Mouse (Mus musculus) kidney, adult 2 months (tissue): ENCODE measurements around the gene Plcb3. TPM values are rescaled to one million over a fixed set of nuclear protein-coding genes. Genes with fewer than 3 reads are reported as not detected.

Experiments
- DNase-seq: peaks from one replicate; pipeline ENCODE4 v3.0.0; 2021
- H3K27ac ChIP-seq: fragments of 200-500 bp; 2 replicates; pipeline ENCODE4 v1.5.1; 2012; ENCODE audit warnings: low read depth, low read length, control low read depth, inconsistent platforms; ENCODE audit not compliant: insufficient read depth
- H3K27me3 ChIP-seq: fragments of 200-500 bp; replicated peaks from 2 replicates; pipeline ENCODE4 v1.6.1; 2012; ENCODE audit warnings: mild to moderate bottlenecking, moderate library complexity, low read length, inconsistent platforms; ENCODE audit not compliant: control insufficient read depth, insufficient read depth
- H3K36me3 ChIP-seq: fragments of 200-500 bp; 2 replicates; pipeline ENCODE4 v1.6.1; 2012; ENCODE audit warnings: mild to moderate bottlenecking, moderate library complexity, low read length, inconsistent platforms; ENCODE audit not compliant: control insufficient read depth, insufficient read depth
- H3K4me1 ChIP-seq: fragments of 200-500 bp; 2 replicates; pipeline ENCODE4 v1.6.1; 2011; ENCODE audit warnings: low read length; ENCODE audit not compliant: control insufficient read depth, insufficient read depth
- H3K4me3 ChIP-seq: fragments of 200-500 bp; 2 replicates; pipeline ENCODE4 v1.5.1; 2011; ENCODE audit warnings: mild to moderate bottlenecking, low read depth, low read length, control low read depth; ENCODE audit not compliant: insufficient read depth
- CTCF ChIP-seq: fragments of 200-500 bp; conservative IDR thresholded peaks from 2 replicates; pipeline ENCODE4 v1.5.1; 2011; ENCODE audit warnings: low read depth, mild to moderate bottlenecking, control low read depth, low read length, moderate library complexity, mixed read lengths; ENCODE audit not compliant: insufficient read depth, insufficient read length
- POLR2A ChIP-seq: fragments of 200-500 bp; IDR thresholded peaks from one replicate; pipeline ENCODE4 v1.6.1; 2011; ENCODE audit warnings: low read depth, low read length, control low read depth
- WGBS: fragments of 180-500 bp; shearing (Covaris S2); methylation state at CpG from one replicate; pipeline ENCODE4 v1.1.7; 2018; 5-methylcytosine and 5-hydroxymethylcytosine counted together
- polyA plus RNA-seq: library from polyadenylated mRNA; depleted of rRNA; stranded (reverse); fragments of >200 nt; gene quantifications from 2 replicates; pipeline ENCODE4 v1.2.3, GENCODE M21; 2012

The Plcb3 gene
- polyA plus RNA-seq, 1 experiment, result 40.2 TPM

DNA sequence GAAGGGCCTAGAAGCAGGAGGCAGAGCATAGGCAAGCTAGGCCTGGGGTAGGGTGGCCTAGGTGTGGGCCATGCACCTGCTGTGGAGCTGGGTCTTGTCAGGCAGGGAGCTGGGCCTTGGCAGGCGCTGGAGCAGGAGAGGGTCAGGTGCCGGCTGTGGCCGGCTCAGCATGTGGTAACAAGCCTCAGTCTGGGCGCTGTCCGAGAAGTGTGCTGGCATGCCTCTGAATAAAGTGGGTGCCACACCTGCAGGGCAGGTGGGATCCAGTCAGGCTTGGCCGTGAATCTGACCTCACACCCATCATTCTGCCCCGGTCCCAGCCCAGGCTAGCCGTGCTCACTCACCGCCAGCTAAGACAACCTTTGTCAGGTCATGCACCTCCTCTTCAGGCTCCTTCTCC is 37.7 kb upstream of the Plcb3 start:
- Histone ChIP-seq H3K27me3 (no peaks in the 10 kb centered on the region), H3K27ac (no peak overlapping the region), H3K4me1 (no peaks in the 10 kb centered on the region), H3K36me3 (no peaks in the 10 kb centered on the region), H3K4me3 (no peak overlapping the region)
- WGBS, result 71% methylated on average over 9 of the region's 9 CpGs
- TF ChIP-seq CTCF, result no peak
- TF ChIP-seq POLR2A, result no peak
- DNase-seq, result peak; percentile 37

DNA sequence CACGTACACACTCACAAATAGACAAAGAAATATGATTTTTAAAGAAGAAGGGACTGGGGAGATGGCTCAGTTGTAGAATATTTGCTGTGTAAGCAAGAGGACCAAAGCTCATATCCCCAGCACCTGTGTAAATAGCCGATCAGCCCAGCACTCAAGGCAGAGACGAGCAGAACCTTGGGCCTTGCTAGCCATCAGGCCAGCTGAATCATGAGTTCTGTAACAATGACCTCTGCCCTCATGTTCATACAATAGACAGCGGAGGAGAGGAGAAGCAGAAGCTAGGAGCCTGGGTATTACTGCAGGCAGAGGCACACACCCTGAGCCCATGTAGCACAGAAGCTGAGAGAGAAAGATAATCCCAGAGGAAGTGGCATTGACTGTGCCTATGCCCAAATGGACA is 36.2 kb upstream of the Plcb3 start:
- Histone ChIP-seq H3K4me3 (no peak overlapping the region), H3K27me3 (no peaks in the 10 kb centered on the region), H3K4me1 (no peaks in the 10 kb centered on the region), H3K36me3 (no peaks in the 10 kb centered on the region), H3K27ac (no peak overlapping the region)
- WGBS, result 60% methylated on average over 4 of the region's 4 CpGs
- peak; percentile 46 for DNase-seq
- TF ChIP-seq POLR2A (no peak), CTCF (no peak)

GRCm38 (mm10) chr19:7006892-7007593 is 30.8 kb upstream of the Plcb3 start:
- Histone ChIP-seq H3K4me1 (no peaks in the 10 kb centered on the region), H3K36me3 (no peaks in the 10 kb centered on the region), H3K27ac (no peak overlapping the region), H3K27me3 (no peaks in the 10 kb centered on the region), H3K4me3 (no peak overlapping the region)
- TF ChIP-seq POLR2A (no peak), CTCF (no peak)
- DNase-seq, result no peak
- 78% methylated on average over 9 of the region's 9 CpGs for WGBS

- no peak for TF ChIP-seq CTCF
- no peak for TF ChIP-seq POLR2A
- Histone ChIP-seq H3K36me3 (no peaks in the 10 kb centered on the region), H3K27ac (no peak overlapping the region), H3K4me3 (no peak overlapping the region), H3K4me1 (no peaks in the 10 kb centered on the region; the same call in 1 of the 2 replicates), H3K27me3 (no peaks in the 10 kb centered on the region)
- DNase-seq, result no peak
- WGBS, result 93% methylated on average over 19 of the region's 19 CpGs
These were observed 23.2 kb upstream of the Plcb3 start for GRCm38 (mm10) chr19:6999360-7000063.

DNA sequence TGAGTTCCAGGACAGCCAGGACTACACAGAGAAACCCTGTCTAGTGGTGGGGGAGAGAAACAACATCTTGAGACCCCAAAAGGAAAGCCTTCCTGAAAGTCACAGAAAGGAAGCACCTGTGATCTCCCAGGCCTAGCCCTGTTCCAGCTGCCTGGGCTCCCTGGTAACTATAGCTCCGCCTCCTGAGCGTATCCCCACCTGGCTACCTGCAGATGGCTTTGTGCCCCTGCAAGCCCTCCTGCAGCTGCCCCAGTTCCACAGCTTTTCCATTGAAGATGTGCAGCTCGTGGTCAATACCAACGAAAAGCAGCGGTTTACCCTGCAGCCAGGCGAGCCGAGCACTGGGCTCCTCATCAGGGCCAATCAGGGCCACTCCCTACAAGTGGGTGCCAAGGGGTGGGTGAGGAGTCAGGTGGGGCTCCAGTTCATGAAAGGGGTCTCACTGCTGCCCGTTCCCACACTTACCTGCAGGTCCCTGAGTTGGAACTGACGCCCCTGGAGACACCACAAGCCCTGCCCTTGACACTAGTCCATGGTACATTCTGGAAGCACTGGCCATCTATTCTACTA is 21.5 kb upstream of the Plcb3 start:
- Histone ChIP-seq H3K4me1 (no peaks in the 10 kb centered on the region; the same call in 1 of the 2 replicates), H3K27me3 (no peaks in the 10 kb centered on the region), H3K4me3 (no peak overlapping the region), H3K27ac (no peak overlapping the region), H3K36me3 (no peaks in the 10 kb centered on the region)
- TF ChIP-seq CTCF (no peak), POLR2A (no peak)
- WGBS, result 91% methylated on average over 9 of the region's 9 CpGs
- peak; percentile 0 for DNase-seq

DNA sequence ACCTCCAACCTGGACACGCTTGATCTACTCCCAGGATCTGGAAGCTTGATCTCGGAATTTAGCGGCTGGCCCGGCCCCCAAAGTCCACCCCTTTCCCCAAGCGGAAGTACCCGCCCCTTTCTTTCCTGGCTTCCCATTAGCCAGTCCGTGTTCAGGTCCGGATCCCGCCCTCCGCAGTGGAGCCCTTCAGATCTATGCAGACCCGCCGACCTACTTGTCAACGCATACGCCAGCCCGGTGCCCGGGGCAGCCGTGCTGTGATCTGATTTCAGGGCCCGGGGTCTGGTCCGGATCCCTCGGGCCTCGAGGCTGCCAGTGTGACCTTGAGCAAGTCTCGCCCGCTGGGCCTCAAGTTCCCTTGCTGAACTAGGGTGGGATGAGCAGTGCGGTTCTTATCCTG is 19.7 kb upstream of the Plcb3 start, which contains the start of the genes Nudt22 and Trpt1:
Nudt22 (minus strand) TSS at position 112 of the 400 bp plus-strand sequence.
Trpt1 (plus strand) TSS at position 126 of the 400 bp plus-strand sequence.
- WGBS, result under 1% methylated on average over 24 of the region's 24 CpGs
- TF ChIP-seq POLR2A (no peak), CTCF (no peak)
- H3K4me1 ChIP-seq, result peaks cover 4% of the 10 kb centered on the region; the same call in 1 of the 2 replicates
- DNase-seq, result peak; percentile 97
- H3K4me3 ChIP-seq, result peak within 1 kb of the TSS; percentile 74
- peak within 1 kb of the TSS; percentile 89 for H3K27ac ChIP-seq
- H3K36me3 ChIP-seq, result no peaks in the 10 kb centered on the region
- no peaks in the 10 kb centered on the region for H3K27me3 ChIP-seq
